Mouse (Mus musculus): ENCODE data around the gene Gpx8. TPM values are rescaled to one million over a fixed set of nuclear protein-coding genes. Genes with fewer than 3 reads are reported as not detected.

Gene Gpx8
- total RNA-seq, 1 experiment, result 35.5 TPM

- in situ Hi-C loops (cut with MboI; ENCODE audit: low sequenced_read_pairs in 2 of 2, unreplicated experiment in 2 of 2), result no loop called here
- Histone ChIP-seq H3K4me3 (ENCODE audit: insufficient read depth in 1 of 2, low read depth in 1 of 2, low read length in 2 of 2, poor library complexity in 1 of 2, severe bottlenecking in 1 of 2) (no peak overlapping the region), H3K9ac (ENCODE audit: insufficient read depth, low read depth, low read length, poor library complexity, severe bottlenecking) (no peak overlapping the region), H3K9me3 (ENCODE audit: control insufficient read depth, insufficient read depth, low read depth, low read length) (no peaks in the 10 kb centered on the region), H3K36me3 (ENCODE audit: control insufficient read depth, insufficient read depth, low read length, poor library complexity, severe bottlenecking) (no peaks in the 10 kb centered on the region), H3K4me1 (ENCODE audit: control insufficient read depth in 2 of 2, insufficient read depth in 2 of 2, low read length in 2 of 2, poor library complexity in 1 of 2) (no peaks in the 10 kb centered on the region; a peak in 1 of 4 replicates), H3K27ac (ENCODE audit: insufficient read depth, low read depth, low read length, poor library complexity, severe bottlenecking) (no peak overlapping the region)
- TF ChIP-seq ZNF384 (IDR thresholded peaks at IDR 0.05; ENCODE audit: low read depth, low read length), result no peak
- no peak for TF ChIP-seq ZC3H11A (IDR thresholded peaks at IDR 0.05; ENCODE audit: borderline replicate concordance, low read depth, low read length)
- no peak for TF ChIP-seq CHD2 (IDR thresholded peaks at IDR 0.05; ENCODE audit: low read depth, low read length)
- no peak for TF ChIP-seq HCFC1 (IDR thresholded peaks at IDR 0.05; ENCODE audit: borderline replicate concordance, insufficient read depth, low read length)
- no peak for DNase-seq (ENCODE audit: low read depth, low spot score)
These were observed 48.8 kb downstream of the Gpx8 start for GRCm38 (mm10) chr13:112997369-112997768.

DNA sequence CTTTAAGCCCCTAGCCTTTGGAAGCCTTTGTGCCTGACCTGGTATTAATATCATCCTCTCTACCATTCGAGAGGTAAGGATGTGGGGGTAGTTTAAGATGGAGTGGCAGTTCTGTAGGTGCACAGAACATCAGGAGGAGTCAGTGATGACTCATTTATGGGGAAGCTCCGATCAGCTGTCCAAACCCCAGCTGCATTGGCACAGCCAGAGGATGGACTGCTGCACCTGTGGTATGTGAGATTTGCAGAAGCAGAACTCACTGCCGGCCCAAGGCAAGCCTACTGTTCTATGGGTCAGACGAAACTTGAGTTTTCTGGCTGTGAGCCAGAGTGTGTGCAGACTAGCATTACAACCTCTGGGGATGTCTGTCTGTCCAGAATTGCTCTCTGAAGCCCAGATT lies 49.8 kb downstream of the Gpx8 start:
- no peaks in the 10 kb centered on the region for H3K9me3 ChIP-seq (ENCODE audit: control insufficient read depth, insufficient read depth, low read depth, low read length)
- in situ Hi-C loops (cut with MboI; ENCODE audit: low sequenced_read_pairs in 2 of 2, unreplicated experiment in 2 of 2), result no loop called here
- H3K9ac ChIP-seq (ENCODE audit: insufficient read depth, low read depth, low read length, poor library complexity, severe bottlenecking), result no peak overlapping the region
- no peak for DNase-seq (ENCODE audit: low read depth, low spot score)
- no peak for TF ChIP-seq ZNF384 (IDR thresholded peaks at IDR 0.05; ENCODE audit: low read depth, low read length)
- H3K27ac ChIP-seq (ENCODE audit: insufficient read depth, low read depth, low read length, poor library complexity, severe bottlenecking), result no peak overlapping the region
- no peaks in the 10 kb centered on the region for H3K36me3 ChIP-seq (ENCODE audit: control insufficient read depth, insufficient read depth, low read length, poor library complexity, severe bottlenecking)
- H3K4me1 ChIP-seq (ENCODE audit: control insufficient read depth in 2 of 2, insufficient read depth in 2 of 2, low read length in 2 of 2, poor library complexity in 1 of 2), result no peaks in the 10 kb centered on the region; a peak in 1 of 4 replicates
- no peak overlapping the region for H3K4me3 ChIP-seq (ENCODE audit: insufficient read depth in 1 of 2, low read depth in 1 of 2, low read length in 2 of 2, poor library complexity in 1 of 2, severe bottlenecking in 1 of 2)

DNA sequence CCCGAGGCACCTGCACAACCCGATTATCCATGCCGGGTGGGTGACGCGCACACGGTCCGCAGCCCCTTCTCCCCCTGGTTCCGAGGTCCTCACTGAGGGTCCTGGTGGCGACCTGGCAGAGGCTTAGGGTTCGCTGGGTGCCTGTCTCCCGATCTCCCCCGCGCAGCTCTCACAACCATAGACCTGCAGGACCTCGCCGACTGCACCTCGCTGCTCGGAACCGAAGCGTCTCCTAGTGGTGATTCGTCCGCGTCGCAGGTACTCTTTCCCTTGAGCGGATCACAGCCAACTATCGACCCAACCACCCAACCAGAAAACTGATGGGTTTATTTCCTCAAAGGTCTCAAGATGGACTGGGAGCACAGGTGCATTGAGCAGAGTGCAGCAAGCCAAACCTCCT lies 52.0 kb downstream of the Gpx8 start:
- Histone ChIP-seq H3K9ac (ENCODE audit: insufficient read depth, low read depth, low read length, poor library complexity, severe bottlenecking) (peak overlapping the region; percentile 64), H3K4me3 (ENCODE audit: insufficient read depth in 1 of 2, low read depth in 1 of 2, low read length in 2 of 2, poor library complexity in 1 of 2, severe bottlenecking in 1 of 2) (peak overlapping the region; percentile 72 to 79), H3K4me1 (ENCODE audit: control insufficient read depth in 2 of 2, insufficient read depth in 2 of 2, low read length in 2 of 2, poor library complexity in 1 of 2) (no peaks in the 10 kb centered on the region; a peak in 1 of 4 replicates), H3K9me3 (ENCODE audit: control insufficient read depth, insufficient read depth, low read depth, low read length) (no peaks in the 10 kb centered on the region), H3K36me3 (ENCODE audit: control insufficient read depth, insufficient read depth, low read length, poor library complexity, severe bottlenecking) (peaks cover 3% of the 10 kb centered on the region; the same call in 1 of the 2 replicates), H3K27ac (ENCODE audit: insufficient read depth, low read depth, low read length, poor library complexity, severe bottlenecking) (no peak overlapping the region)
- TF ChIP-seq MAFK (IDR thresholded peaks at IDR 0.05; ENCODE audit: insufficient read depth, low read depth, low read length), result no peak
- no peak for TF ChIP-seq ZNF384 (IDR thresholded peaks at IDR 0.05; ENCODE audit: low read depth, low read length)
- TF ChIP-seq CHD2 (IDR thresholded peaks at IDR 0.05; ENCODE audit: low read depth, low read length), result no peak
- no peak for TF ChIP-seq ZC3H11A (IDR thresholded peaks at IDR 0.05; ENCODE audit: borderline replicate concordance, low read depth, low read length)
- TF ChIP-seq HCFC1 (IDR thresholded peaks at IDR 0.05; ENCODE audit: borderline replicate concordance, insufficient read depth, low read length), result no peak
- DNase-seq (ENCODE audit: low read depth, low spot score), result peak; percentile 73
- in situ Hi-C loops (cut with MboI; ENCODE audit: low sequenced_read_pairs in 2 of 2, unreplicated experiment in 2 of 2), result no loop called here

DNA sequence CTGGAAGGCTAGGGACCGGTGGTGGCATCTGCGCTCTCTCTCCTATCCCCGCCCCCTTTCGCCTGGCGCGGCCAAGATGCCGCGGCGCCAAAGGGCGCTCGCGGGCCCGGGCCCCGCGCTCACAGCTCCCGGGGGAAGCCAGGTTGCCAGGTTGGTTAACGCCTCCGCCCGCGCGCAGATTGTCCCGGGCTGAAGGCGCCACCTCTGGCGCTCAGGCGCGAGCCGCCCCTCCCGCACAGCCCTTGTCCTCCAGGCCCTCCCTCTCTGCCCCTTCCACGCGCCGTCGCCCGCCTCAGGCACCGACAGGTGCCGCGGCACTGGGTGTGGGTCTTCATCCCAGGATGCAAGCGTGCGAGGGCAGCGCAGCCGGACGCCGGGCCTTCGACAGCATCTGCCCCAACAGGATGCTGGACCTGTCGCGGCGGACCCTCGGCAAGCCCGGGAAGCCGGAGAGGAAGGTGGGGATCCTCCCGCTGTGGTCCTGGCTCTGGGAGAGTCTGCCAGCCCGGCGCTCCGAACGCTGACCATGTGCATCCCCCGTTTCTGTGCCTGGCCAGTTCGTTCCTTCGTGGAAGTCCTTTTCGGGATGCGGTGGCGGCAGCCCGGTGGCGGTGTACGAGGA lies 52.6 kb downstream of the Gpx8 start, which contains the start of gene Mcidas:
TSS of gene Mcidas (plus strand) at position 315 of the 622 bp plus-strand sequence.
- no peak within 1 kb of the TSS for H3K27ac ChIP-seq (ENCODE audit: insufficient read depth, low read depth, low read length, poor library complexity, severe bottlenecking)
- no peaks in the 10 kb centered on the region for H3K9me3 ChIP-seq (ENCODE audit: control insufficient read depth, insufficient read depth, low read depth, low read length)
- no peak for TF ChIP-seq ZNF384 (IDR thresholded peaks at IDR 0.05; ENCODE audit: low read depth, low read length)
- TF ChIP-seq MAFK (IDR thresholded peaks at IDR 0.05; ENCODE audit: insufficient read depth, low read depth, low read length), result no peak
- TF ChIP-seq HCFC1 (IDR thresholded peaks at IDR 0.05; ENCODE audit: borderline replicate concordance, insufficient read depth, low read length), result no peak
- no peak for TF ChIP-seq ZC3H11A (IDR thresholded peaks at IDR 0.05; ENCODE audit: borderline replicate concordance, low read depth, low read length)
- TF ChIP-seq CHD2 (IDR thresholded peaks at IDR 0.05; ENCODE audit: low read depth, low read length), result no peak
- H3K4me1 ChIP-seq (ENCODE audit: control insufficient read depth in 2 of 2, insufficient read depth in 2 of 2, low read length in 2 of 2, poor library complexity in 1 of 2), result peaks cover 0 to 2% of the 10 kb centered on the region in 2 experiments; a peak in 1 of 4 replicates
- no peak for DNase-seq (ENCODE audit: low read depth, low spot score)
- peak within 1 kb of the TSS; percentile 64 for H3K9ac ChIP-seq (ENCODE audit: insufficient read depth, low read depth, low read length, poor library complexity, severe bottlenecking)
- peak within 1 kb of the TSS; percentile 72 to 79 for H3K4me3 ChIP-seq (ENCODE audit: insufficient read depth in 1 of 2, low read depth in 1 of 2, low read length in 2 of 2, poor library complexity in 1 of 2, severe bottlenecking in 1 of 2)
- H3K36me3 ChIP-seq (ENCODE audit: control insufficient read depth, insufficient read depth, low read length, poor library complexity, severe bottlenecking), result peaks cover 3% of the 10 kb centered on the region; the same call in 1 of the 2 replicates
- in situ Hi-C loops (cut with MboI; ENCODE audit: low sequenced_read_pairs in 2 of 2, unreplicated experiment in 2 of 2), result no loop called here

Other genes with a start within 250 kb of the Gpx8 start
- 33.0 and 38.2 TPM in 2 replicates for gene Plpp1, start 245.6 kb downstream of the Gpx8 start, total RNA-seq (2012; rRNA removed)
- 61.8 and 77.1 TPM in 2 replicates for gene Mtrex, start 119.0 kb downstream of the Gpx8 start, total RNA-seq (2012; rRNA removed)
- gene Dhx29, start 119.0 kb downstream of the Gpx8 start, total RNA-seq (2012; rRNA removed), result 25.3 and 33.2 TPM in 2 replicates
- 10.8 and 13.1 TPM in 2 replicates for gene Ccno, start 58.6 kb downstream of the Gpx8 start, total RNA-seq (2012; rRNA removed)
- not detected in 2 replicates for gene Mcidas, start 52.6 kb downstream of the Gpx8 start, total RNA-seq (2012; rRNA removed)
- 0.16 and 0.49 TPM in 2 replicates for gene Cdc20b, start 11.3 kb downstream of the Gpx8 start, total RNA-seq (2012; rRNA removed)
- not detected in 2 replicates for gene Gzma, start 54.6 kb upstream of the Gpx8 start, total RNA-seq (2012; rRNA removed)
- not detected in 2 replicates for gene Esm1, start 163.2 kb upstream of the Gpx8 start, total RNA-seq (2012; rRNA removed)
- gene Gzmk, start 179.5 kb upstream of the Gpx8 start, total RNA-seq (2012; rRNA removed), result not detected in 2 replicates
- 4.1 and 6.6 TPM in 2 replicates for gene BC067074, start 246.7 kb upstream of the Gpx8 start, total RNA-seq (2012; rRNA removed)

All from ES-E14 (cell line).